Mouse (Mus musculus): ENCODE measurements at regions not wholly inside any gene's neighbourhood (a gene's known extent, or its start where the extent isn't known, plus 50 kb on each side); places are given as distances from the start of the nearest gene placed in this dataset.

DNA sequence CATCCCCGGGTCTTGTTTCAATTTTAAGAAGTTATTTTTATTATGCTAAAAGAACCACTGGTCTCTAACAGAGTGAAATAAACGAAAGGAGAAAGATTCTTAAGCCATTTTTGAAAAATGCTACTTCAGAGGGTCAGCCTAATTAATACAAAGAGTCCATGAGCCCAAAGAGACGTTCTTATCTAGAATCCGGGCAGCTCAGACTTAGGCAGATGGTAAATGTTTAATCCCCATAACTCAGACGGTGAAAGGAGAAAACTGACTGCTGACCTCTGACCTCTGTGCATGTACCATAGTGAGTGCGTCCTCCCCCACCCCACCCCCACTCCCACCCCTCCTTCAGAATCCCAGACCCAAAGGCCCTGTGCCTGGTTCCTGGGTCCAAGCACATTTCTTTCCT, 74.8 kb upstream of the Cpm start:
- DNase-seq: no peak

- no peak for DNase-seq
Measured at GRCm38 (mm10) chr10:117553211-117554186, 75.8 kb upstream of the Cpm start.

- no peak for DNase-seq
Measured at GRCm38 (mm10) chr10:117552049-117552652, 77.1 kb upstream of the Cpm start.

DNA sequence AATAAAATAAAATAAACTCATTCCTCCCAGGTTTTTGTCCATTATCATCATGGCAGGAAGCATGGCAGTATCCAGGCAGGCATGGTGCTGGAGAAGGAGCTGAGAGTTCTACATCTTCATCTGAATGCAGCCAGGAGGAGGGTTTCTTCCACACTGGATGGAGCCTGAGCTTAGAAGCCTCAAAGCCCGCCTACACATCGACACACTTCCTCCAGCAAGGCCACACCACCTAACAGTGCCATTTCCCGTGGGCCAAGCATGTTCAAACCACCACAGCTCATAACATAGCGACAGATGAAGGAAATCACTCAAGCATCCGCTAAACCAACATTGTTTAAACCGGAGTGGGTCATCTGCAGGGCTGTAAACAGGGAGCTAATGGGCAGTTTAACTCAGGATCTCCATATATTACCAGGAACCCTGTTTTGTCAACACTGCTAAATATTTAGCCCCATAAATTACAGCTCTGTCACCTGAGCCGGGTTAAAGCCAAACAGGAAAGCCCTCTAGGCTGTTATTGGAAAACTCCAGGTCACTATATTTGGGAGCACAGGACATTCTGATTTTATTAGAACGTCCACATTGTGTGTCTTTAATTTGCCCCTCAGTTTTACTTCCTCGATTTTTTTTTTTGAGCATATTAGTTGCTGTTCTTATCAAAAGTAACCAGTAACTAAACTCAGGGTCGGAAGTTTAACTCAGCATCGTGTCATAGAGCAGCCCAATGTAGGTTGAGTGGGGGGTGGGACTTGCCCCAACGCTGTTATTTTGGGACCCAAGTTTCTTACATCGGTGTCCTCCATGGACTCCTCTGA, 77.9 kb upstream of the Cpm start:
- DNase-seq: no peak

DNA sequence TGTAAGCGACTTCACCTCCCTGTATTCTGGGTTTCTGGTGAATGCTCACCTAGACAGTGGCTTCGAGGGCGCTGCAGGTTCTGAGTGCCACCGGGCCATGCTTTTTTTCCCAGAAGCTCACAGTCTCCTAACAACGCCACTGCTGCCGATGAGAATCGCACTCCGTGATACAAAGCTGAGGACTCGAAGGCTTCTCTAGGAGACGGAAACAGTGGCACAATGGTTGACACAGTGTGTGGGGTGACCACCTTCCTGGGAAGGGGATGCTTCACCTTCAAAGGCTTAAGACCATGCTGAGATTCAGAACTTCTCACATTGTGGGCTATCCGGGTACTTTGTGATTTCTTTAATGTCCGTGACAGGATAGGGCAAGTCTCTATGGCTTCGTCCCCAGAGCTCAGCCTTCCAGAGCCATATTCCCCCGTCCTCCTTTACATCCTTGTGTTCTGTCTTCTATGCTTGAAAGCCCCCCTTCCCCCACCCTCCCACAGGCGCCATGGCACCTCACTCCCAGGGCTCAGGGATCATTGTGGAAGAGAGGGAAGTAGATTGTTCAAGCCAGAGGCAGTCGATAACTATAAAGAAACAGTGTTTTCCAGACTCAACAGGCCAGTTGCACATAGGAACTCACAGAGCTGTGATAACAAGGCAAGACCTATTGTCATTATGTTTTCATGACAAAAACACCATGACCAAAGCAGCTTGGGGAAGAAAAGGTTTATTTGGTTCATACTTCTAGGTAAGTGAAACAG, 79.3 kb upstream of the Cpm start:
- DNase-seq: no peak

DNA sequence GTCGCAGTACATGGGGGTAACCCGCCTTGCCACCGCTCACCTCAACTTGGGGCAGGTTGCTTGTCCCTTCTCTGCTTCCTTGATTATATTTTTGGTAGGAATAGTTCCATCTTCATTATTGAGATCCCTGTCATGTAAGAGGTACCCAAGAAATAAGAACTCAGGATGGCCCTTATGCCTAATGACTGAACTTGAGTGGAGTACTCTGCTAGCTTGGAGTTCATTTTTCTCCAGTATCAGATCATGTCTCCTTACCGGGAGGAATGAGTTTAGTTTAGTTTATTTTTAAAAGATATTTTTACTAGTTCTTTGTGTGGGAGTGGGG, 79.8 kb upstream of the Cpm start:
- DNase-seq: no peak

DNA sequence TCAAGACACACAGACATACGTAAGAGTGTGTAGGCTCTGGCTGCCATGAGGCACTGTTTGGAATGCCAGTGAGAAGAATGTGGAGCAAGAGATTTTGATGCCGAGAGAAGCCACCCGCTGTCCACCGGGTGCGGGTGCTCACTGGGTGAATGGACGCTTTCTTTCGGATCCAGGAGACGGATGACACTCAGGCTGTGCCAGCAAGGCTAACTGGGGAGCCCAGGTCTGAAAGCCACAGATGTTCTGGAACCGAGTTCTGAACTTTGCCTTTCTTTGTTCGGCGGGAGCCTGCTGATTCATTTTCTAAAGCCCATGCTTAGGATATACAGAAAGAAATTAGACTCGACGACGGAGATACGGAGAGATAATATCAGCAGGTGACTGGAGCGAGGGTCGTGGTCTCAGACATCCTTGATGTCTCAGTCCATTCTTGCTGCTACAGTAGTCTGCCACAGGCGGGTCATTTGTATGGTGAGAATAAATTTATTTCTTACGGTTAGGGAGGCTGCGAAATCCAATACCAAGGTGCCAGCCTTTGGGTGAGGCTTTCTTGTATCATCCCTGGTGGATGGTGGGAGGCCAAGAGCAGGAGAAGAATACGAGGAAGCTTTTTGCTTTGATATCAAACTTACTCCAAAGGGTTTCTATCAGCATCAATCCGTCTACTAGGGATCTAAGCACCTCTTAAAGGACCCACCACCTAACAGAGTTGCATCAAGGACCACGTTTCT, 80.4 kb upstream of the Cpm start:
- DNase-seq: no peak

- DNase-seq: no peak
Measured at GRCm38 (mm10) chr10:117548262-117548661, 81.0 kb upstream of the Cpm start.

DNA sequence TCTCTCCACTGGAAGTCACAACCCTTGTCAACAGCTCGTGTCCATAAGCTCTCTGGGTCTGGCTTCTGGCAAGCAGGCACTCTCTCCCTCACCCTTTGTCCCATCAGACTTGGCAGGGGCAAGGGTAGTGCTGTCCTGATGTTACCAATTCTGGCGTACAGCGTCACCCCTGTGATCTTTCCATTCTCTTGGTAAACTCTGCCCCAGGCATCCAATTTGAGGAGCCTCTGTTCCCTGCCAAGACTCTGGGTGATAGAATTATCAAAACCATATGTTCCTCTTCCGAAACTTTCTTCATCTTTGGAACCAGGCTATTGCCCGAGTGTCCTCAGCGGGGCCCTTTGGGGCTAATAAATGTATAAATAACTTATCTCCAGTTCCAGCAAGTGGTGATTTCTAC, 82.0 kb upstream of the Cpm start:
- DNase-seq: no peak

DNA sequence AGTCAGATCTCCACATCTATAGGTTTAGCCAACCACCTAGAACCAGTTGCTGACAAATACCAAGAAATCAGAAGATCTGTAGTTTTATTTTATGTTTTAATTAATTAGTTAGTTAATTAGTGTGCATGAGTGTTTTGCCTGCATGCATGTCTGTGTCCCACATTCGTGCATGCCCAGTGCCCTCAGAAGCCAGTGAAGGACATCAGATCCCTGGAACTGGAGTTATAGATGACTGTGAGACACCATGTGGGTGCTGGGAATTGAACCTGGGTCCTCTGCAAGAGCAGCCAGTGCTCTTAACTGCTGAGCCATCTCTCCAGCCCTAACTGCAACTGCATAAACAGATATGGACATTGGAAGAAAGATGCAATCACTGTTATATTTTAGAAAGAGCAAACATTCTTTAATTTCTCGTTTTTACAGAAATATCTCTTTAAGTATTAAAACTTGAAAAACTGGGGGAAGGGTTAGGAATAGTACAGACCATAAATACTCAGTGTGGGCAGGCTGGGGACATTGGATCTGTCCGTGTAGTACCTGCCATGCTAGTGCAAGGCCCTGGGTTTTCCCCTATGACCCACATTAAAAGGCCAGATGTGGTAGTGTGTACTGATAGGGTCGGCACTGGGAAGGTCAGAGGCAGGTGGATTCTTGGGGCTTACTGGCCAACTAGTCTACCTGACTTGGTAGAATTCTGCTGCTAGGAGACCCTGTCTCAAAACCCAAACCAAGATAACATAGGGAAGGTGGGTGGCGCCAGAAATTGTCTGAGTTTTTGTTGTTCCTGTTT, 83.3 kb upstream of the Cpm start:
- DNase-seq: no peak

DNA sequence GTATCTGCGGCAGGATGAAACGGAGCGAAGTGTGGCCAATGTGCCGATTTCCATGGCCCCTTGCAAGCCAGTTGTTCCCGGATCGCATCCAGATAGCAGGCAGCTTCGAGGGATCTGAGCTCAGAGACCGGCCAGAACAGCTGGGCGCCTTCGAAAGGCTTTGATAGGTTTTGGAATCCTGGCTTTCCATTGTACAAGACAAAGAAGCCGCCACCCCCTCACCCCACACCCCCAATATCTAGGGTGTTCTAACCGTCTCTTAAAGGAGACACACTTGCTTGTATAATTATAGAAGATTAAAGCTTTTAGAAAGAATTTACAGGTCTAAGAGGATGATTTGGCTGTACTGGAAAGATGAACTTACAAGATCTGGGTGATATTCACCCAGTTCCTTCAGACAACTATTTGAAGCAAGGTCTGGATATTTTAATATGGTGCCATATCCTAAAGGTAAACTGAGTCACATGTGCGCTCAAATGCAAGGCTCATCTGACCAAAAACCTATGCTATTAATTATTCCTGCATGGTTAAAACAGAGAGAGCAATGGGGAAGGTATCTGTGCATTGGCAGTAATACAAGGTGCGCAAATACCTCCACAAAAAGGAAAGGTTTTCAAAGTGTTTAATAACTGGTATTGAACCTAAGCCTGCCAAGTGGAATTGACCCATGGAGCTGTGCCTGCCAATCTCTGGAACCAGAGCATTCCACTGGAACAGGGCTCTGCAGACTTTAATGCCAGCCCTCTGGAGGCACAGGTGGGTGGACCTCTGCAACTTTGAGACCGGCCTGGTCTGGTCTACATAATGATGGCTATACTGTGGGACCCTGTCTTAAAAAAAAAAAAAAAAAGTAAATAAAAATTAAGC, 84.4 kb upstream of the Cpm start:
- DNase-seq: no peak

GRCm38 (mm10) chr10:117543995-117544679, 85.2 kb upstream of the Cpm start:
- no peak for DNase-seq

DNA sequence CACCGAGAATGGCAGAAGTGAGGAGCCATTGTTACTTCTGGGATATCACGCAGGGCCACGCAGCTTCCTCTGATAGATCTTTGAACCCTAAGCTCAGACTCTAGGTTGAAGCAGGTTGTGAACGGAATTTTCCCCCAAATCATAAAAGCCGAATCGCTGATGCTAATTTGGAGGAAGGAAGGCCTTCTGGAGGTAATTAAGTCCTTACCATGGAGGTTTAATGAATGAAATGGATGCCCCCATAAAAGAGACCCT, 85.7 kb upstream of the Cpm start:
- no peak for DNase-seq

DNA sequence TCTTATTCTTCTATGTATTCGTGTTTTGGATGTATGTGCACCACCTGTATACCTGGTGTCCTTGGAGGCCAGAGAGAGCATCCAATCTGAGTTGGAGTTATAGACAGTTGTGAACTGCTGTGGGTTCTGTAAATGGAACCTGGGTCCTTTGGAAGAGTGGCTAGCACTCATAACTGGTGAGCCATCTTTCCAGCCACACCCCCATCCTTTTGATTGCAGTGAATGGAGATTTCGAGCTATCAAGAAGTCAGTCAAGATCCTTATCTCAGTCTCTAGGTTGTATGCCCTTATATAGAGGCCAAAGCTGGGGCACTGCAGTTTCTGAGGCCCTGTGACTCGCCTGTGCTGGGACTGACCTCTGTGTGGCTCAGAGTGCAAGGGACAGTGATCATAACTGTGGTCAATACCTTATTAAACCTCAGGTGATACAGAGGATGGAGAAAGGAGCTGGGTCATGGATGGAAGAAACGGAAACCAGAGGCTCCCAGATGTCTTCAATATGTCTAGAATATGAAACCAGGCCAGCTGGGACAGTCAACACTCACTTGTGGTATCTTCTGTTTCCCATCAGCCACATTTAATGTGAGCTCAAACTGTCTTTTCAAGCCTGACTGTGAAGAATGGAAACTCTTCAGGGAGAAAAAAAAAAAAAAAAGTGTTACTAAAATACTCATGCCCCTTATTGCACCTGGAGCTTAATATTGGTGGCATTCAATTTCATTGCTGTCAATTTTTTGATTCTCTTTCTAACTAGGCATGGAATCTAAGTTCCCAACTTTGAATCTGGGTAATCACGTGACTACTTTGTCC, 86.2 kb upstream of the Cpm start:
- no peak for DNase-seq

GRCm38 (mm10) chr10:117542351-117542750, 86.9 kb upstream of the Cpm start:
- no peak for DNase-seq

DNA sequence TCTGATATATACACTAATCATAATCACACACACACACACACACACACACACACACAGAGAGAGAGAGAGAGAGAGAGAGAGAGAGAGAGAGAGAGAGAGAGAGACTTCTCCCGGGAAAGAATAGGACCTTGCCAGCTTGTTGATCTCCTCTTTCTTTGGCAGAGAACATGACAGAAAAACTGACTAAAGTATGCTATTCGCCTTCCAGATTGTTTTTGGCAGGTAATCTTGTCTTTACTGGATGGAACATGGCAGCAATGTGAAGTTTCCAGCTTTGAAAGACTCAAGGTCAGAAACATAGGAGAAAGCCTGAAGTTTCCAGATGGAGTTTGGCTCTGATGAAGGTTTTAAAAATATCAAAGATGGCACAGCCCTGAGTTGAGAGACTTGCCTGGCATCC, 87.8 kb upstream of the Cpm start:
- no peak for DNase-seq

DNA sequence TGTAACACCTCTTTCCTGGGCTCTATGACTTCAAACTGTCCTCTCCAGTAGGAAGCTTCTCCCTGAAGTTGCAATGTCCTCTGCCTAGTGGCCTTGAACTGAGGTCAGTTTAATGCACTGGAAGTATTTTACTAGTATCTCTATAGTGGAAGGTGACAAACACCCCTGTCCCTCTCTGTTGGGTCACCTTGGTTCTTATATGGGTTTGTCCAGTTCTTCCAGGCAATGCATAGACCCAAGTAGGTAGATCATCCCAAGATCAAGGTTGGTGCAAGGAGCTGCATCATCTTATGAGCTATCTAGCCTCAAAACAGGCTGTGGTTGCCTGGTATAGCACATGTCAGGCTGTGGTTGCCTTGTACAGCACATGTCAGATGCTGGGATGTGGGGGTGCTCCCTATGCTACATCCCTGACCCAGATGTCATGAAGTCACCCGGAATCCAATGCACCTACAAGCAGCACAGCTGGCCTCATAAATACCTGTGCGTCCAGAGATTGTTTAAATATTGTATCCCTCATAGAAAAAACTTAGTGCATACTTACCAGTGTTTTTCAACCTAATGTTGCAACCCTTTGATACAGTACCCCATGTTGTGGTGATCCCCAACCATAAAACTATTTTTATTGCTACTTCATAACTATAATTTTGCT, 88.4 kb upstream of the Cpm start:
- no peak for DNase-seq

GRCm38 (mm10) chr10:117540112-117540594, 89.1 kb upstream of the Cpm start:
- DNase-seq: no peak
